Mouse (Mus musculus): ENCODE results near the gene Lrrk1. TPM values are rescaled to one million over a fixed set of nuclear protein-coding genes. Genes with fewer than 3 reads are reported as not detected.

Gene Lrrk1
- polyA plus RNA-seq (2012; rRNA removed; ENCODE audit: low replicate concordance): 28.2 and 52.7 TPM in 2 replicates

DNA sequence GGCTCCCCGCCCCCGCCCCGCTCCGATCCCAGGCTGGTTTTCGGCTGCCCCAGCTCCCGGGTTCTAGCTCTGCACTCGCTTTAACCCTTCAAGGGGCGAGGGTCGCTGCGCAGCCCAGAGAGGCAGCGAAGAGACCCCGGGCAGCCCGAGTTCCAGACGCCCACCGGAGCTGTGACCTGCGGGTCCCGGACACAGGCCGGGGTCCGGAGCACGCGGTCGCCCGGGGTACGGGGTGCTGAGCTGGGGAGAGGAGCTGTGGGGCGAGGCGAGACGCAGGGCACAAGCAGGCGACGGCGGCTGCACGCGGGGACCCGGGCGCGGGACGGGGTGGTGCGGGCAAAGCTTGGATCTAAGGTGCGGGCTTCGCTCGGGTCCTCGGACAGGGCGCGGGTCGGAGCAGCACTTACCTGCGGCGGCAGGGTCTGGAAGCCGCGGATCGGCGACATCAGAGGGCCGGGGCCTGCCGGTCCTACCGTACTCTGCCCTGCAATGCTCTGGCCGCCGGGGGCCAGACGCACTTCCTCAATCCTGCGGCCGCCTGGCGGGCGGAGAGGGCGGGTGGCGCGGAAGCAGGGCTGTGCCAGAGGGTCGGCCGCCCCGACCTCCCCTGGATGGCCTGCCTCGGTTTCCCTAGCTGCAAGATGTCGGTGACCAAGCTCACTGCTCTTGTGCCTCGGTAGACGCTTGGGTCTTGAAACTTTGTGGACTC is at the start of gene Lrrk1:
TSS of gene Lrrk1 (minus strand) at position 538 of the 709 bp plus-strand sequence.

GRCm38 (mm10) chr7:66427437-66428161 is 39.4 kb upstream of the Lrrk1 start, which contains the start of gene Aldh1a3:
Gene Aldh1a3, minus strand, starts transcription at chr7:66427517.

DNA sequence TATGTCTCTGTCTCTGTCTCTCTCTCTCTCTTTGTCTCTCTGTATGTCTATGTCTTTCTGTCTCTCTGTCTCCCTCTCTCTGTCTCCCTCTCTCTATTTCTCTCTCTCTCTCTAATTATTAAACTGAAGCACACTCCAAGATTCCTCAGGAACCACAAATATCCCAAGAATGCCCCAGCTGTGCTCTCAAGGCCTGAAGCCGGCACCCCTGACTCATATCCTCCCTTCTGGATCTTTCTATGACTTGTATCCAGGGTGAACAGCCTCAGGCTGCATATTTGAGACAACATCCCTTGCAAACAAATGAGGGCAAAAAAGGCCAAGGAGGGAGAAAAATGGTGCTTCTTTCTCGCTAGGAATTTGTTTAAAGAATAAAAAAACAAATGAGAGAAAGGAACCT is 22.2 kb downstream of the Lrrk1 start, which contains the start of gene Gm10974:
TSS of gene Gm10974 (plus strand) at position 2 of the 400 bp plus-strand sequence.

Other genes starting within 250 kb of the Lrrk1 start
- gene Gm10974, start 22.4 kb downstream of the Lrrk1 start, polyA plus RNA-seq (2012; rRNA removed; ENCODE audit: low replicate concordance): not detected in 2 replicates
- 13.6 and 15.5 TPM in 2 replicates for gene Aldh1a3, start 39.2 kb upstream of the Lrrk1 start, polyA plus RNA-seq (2012; rRNA removed; ENCODE audit: low replicate concordance)

Measured in mammary gland, adult 2 months (tissue).